Mouse (Mus musculus): ENCODE data around the gene Rnf40.

Rnf40 gene

GRCm38 (mm10) chr7:127649206-127649605 is 60.6 kb downstream of the Rnf40 start:
- DNase-seq (ENCODE audit: low spot score) = no peak

- no peak for DNase-seq (ENCODE audit: low spot score)
These were observed 63.1 kb downstream of the Rnf40 start for GRCm38 (mm10) chr7:127651624-127652023.

- DNase-seq (ENCODE audit: low spot score) = no peak
These were observed 63.5 kb downstream of the Rnf40 start for GRCm38 (mm10) chr7:127652050-127652449.

GRCm38 (mm10) chr7:127654318-127654717 is 65.8 kb downstream of the Rnf40 start:
- no peak for DNase-seq (ENCODE audit: low spot score)
